Mouse (Mus musculus) cerebellum, adult 9-10 months (tissue): ENCODE data around the gene H2al1i.
A peak's percentile ranks its signal among the peaks of the same experiment; 100 is the strongest.
"Not testable (repeated sequence)": the region's sequence is repeated elsewhere in the genome, so short reads cannot be mapped to it uniquely, and the experiment has no call there.

Experiments
- DNase-seq: peaks from one replicate; pipeline ENCODE4 v3.0.0; 2022

Gene H2al1i

GRCm38 (mm10) chrX:11324359-11324758, at the start of gene H2al1i:
Gene H2al1i (plus strand): TSS chrX:11324659.
- DNase-seq, result not testable (repeated sequence)

- DNase-seq, result no peak
Observed at GRCm38 (mm10) chrX:11277083-11277482, 47.4 kb upstream of the H2al1i start.

GRCm38 (mm10) chrX:11280741-11281140, 43.7 kb upstream of the H2al1i start:
- DNase-seq, result no peak

GRCm38 (mm10) chrX:11288306-11288882, 36.1 kb upstream of the H2al1i start:
- DNase-seq, result no peak

- no peak for DNase-seq
Observed at GRCm38 (mm10) chrX:11289244-11289643, 35.2 kb upstream of the H2al1i start.

GRCm38 (mm10) chrX:11298957-11299356, 25.5 kb upstream of the H2al1i start, which contains the start of gene H2al1a:
Gene H2al1a (plus strand): TSS chrX:11299257.
- not testable (repeated sequence) for DNase-seq

- not testable (repeated sequence) for DNase-seq
Observed at GRCm38 (mm10) chrX:11302132-11302531, 22.3 kb upstream of the H2al1i start, which contains the start of gene H2al1b. Gene H2al1b (plus strand): TSS chrX:11302432.

GRCm38 (mm10) chrX:11305355-11305754, 19.1 kb upstream of the H2al1i start, which contains the start of gene H2al1c:
Gene H2al1c (plus strand): TSS chrX:11305655.
- DNase-seq, result not testable (repeated sequence)

- not testable (repeated sequence) for DNase-seq
Observed at GRCm38 (mm10) chrX:11308524-11308923, 15.9 kb upstream of the H2al1i start, which contains the start of gene H2al1d. Gene H2al1d (plus strand): TSS chrX:11308824.

- not testable (repeated sequence) for DNase-seq
Observed at GRCm38 (mm10) chrX:11311634-11312033, 12.8 kb upstream of the H2al1i start, which contains the start of gene H2al1e. Gene H2al1e (plus strand): TSS chrX:11311934.

GRCm38 (mm10) chrX:11314858-11315257, 9.6 kb upstream of the H2al1i start, which contains the start of gene H2al1f:
Gene H2al1f (plus strand): TSS chrX:11315158.
- DNase-seq, result not testable (repeated sequence)

- not testable (repeated sequence) for DNase-seq
Observed at GRCm38 (mm10) chrX:11317956-11318355, 6.5 kb upstream of the H2al1i start, which contains the start of gene H2al1g. Gene H2al1g (plus strand): TSS chrX:11318256.

- DNase-seq, result not testable (repeated sequence)
Observed at GRCm38 (mm10) chrX:11321192-11321591, 3.3 kb upstream of the H2al1i start, which contains the start of gene H2al1h. Gene H2al1h (plus strand): TSS chrX:11321492.

- DNase-seq, result not testable (repeated sequence)
Observed at GRCm38 (mm10) chrX:11327522-11327921, 3.1 kb downstream of the H2al1i start, which contains the start of gene H2al1j. Gene H2al1j (plus strand): TSS chrX:11327822.

GRCm38 (mm10) chrX:11345762-11346161, 21.3 kb downstream of the H2al1i start:
- DNase-seq, result peak; percentile 25

GRCm38 (mm10) chrX:11346756-11347155, 22.3 kb downstream of the H2al1i start:
- peak; percentile 63 for DNase-seq

GRCm38 (mm10) chrX:11360823-11361222, 36.4 kb downstream of the H2al1i start:
- no peak for DNase-seq

- DNase-seq, result no peak
Observed at GRCm38 (mm10) chrX:11361261-11361660, 36.8 kb downstream of the H2al1i start.

GRCm38 (mm10) chrX:11363890-11364289, 39.4 kb downstream of the H2al1i start:
- DNase-seq, result peak; percentile 65

- no peak for DNase-seq
Observed at GRCm38 (mm10) chrX:11365151-11365550, 40.7 kb downstream of the H2al1i start.
